Mouse (Mus musculus) spleen, embryonic (tissue): ENCODE data around the gene Tmod3.

Source experiments
- CTCF ChIA-PET: fragments of 350-600 bp; sonication (Branson Sonifier 250); formaldehyde crosslinking; loops from one replicate; lab custom pipeline; 2022; lab: Charles Lee

The Tmod3 gene

DNA sequence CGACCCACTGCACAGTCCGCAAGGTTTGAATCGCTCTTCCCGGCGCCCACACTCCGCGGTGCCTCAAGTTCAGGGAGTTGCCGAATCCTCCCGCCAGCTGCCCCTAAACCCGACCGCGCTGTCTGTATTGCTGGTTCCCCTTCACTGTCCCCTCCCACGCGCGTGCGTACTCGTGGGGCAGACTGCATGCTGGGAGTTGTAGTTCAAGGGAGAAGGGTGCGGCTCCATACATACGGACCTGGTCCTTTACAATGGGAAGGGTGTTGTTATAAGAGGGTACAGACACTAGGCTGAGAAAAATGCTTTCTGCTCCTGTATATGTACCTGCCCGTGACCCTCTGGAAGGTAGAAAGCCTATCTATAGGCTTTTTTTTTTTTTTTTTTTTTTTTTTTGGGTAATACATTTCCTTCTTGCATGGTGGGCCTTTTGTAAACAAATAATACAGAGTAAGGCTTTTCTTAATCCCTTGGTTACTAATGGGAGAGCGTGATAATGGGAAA lies at the start of gene Tmod3:
TSS of gene Tmod3 (minus strand) at position 146 of the 501 bp plus-strand sequence.
- CTCF ChIA-PET, result no interaction called here

DNA sequence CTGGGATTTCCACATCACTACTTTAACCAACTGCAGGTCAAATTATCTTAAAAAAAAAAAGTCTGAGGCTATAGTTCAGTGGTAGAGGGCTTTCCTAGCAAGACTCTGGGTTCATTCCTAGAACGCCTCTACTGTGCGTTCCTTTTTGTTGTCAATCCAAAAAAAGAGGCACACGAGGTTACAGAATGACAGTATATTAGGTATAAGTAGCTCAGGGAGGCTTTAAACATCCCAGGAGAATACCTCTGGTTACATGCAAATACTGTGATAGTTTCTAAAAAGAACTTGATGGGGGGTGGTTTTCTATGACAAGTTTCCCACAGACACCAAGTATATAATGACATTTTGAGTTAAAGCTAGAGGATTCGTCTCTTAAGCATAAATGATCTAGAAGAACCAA lies 48.0 kb upstream of the Tmod3 start:
- CTCF ChIA-PET, result interaction anchor here (0.7 kb wide), 1 partner anchor 72 kb away, joined by 3 read pairs; no protein-coding TSS in a partner anchor

DNA sequence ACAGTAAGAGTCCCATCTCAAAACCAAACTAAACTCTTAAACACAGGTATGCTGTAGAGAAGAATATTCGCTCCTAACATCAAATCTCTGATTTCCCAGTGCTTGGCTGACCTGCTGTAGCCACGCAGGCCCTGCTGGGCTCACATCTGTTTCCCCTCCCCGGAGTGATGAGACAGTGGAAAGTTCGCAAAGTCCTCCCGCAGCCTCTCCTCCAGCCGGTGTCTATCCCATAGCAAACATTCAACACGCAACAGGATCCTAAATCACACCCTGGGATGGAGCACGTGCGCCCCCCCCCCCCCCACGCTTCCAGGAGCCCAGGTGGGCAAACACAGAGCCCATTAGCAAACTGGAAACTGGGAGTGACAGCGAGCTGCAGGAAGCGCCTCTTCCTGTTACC lies 42.1 kb upstream of the Tmod3 start:
- CTCF ChIA-PET, result no interaction called here

DNA sequence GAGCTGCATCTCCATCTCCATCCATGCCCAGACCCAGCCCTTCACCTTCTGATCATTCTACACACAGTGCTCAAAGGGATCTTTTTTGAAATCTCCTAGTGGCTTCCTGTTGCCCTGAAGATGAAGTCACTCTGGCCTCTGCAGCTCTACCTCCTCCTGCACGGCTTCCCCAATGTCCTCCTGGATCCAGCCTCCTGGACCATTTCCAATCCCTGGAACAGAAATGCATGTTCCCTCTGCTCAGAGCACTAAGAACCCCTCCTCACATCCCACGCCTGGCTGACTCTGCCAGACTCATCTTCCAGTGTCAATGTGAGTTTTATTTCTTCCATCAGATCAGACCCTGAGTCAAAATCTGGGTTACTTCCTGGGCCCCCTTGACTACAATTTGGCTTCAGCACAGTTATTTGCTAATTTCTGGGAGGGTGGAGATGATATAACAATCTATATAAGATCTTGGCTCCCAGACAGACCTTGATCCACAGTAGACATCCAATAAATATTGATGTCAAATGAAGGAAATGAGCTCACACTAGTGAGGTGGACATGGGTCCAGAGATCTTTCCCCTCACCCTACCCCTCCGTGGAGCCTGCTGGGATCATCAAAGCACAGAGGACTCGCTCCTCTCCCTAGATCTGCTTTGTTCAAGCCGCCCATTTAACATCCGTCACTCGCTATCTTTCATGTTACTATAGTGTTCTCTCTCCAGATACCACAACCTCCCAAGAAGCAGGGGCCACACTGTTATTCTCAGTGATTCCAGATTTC lies 40.9 kb upstream of the Tmod3 start:
- CTCF ChIA-PET, result no interaction called here

DNA sequence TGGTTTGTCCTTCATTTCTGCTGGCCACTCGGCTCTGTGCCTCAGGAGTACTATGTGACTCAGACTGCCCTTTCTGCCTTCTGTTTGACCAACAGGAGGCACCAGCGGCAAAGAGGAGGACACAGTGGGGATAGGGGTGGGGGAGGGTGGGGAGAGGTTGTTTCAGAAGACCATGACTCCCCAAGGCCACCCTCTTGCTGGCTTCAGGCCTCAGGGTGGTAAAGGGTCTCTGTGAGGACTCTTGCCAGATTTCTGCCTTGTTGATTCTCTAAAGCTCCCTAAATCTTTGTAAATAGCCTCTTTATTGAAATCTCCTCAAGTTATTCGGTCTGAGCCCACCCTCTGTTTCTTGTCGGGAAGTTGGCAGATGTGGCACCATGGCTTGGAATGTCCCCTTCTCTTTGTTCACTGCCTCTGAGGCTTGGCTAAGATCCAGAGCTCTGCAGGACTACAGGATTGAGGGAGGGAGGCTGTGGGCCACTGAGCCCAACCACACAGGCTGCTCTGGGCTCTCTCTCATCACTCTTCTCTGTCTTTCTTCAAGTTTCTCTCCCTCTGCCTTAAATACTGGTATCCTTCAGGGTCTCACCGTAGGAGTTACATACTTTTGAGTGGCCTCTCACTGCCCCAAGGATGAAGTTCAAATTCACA lies 39.9 kb upstream of the Tmod3 start:
- CTCF ChIA-PET, result no interaction called here

DNA sequence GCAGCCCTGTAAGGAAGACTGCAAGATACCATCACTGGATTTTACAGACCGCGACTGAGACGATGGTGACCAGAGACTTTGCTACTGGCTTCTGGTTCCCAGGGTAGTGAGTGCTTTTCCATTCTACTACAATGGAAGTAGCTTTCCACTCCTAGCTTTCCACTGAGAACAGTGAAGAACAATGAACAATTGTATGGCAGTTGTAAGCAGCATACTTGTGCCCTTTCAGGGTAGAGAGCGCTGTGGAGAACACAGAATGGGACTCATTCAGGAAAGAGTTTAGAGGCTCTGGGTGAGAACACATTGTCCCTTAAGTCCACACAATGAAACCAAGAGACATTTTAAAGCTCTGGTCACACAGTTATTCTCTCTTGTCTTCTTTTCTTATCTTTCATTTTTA lies 38.1 kb upstream of the Tmod3 start:
- CTCF ChIA-PET, result no interaction called here

DNA sequence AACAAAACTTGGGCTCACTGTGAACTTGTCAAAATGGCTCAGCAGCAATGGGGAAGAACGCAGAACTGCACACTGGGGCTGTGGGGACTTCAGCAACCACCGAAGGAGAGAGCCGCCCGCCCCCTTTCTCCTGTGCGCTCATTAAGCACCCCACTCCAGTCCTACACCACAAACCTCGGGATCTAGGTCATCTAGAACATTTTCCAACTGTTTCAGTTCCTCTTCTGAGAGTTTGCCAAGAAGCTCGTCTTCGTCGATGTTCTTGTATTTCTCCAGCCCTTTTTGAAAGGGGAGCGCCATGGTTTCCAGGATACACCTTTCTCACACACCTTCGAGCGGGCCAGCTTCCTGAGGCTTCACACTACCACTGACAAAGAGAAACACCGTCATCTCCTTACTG lies 37.6 kb upstream of the Tmod3 start:
- CTCF ChIA-PET, result no interaction called here

DNA sequence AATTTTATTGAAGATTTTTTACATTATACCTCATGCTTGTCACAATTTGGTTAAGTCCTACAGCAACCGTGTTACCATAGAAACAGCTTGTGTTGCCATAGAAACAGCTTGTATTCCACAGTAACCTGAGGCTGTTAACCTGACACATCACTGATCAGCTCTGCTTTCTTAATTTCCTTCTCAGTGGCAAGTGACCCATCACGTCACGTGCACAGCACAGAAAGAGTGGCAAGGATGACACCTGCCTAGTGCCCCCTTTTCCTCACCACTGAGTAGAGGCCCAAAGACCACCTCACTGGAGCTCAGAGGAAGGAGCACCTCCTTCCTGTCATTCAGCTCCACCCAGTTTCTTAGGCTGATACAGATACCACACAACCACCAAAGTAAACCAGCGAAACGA lies 34.0 kb upstream of the Tmod3 start:
- CTCF ChIA-PET, result no interaction called here

DNA sequence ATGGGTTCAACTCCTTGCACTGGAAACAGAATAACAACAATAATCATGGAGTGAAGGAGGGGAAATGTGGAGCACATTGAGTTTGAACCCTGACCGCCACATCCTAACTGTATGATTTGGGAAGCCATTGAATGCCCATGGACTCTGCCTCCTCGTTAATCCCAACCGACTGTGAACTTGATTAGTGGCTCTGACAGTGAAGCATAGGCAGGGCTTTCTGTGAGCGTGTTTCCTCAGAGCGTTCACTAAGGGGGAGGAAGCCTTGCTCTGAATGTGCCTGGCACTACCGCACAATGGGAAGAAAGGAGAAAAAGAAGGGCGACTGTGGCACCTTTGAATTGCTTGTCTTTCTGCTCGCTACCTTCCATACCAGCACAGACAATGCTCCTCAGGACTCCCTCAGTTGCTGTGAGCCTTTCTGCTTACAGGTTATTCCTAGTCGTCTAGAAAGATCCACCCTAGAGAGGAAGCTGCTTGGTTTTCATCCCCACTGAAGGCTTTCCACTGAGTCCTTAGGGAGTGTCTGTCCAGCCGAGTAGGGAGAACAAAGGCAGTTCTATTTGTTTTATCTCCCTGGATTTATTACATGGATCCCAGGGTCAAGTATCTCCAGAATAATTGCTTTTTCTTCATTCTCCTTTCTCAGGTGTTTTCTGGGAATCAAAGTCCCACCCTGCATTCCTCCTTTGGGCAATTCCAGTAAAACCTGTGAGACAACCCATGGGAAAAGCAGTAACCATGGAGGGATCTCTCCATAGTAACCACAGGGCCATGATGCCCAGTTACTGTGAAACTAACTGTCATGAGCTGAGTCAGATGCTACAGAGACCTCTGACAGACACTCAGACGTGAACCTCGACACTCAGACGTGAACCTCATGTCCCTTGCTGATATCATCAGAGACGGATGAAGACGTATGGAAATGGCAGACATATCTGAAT lies 30.7 kb upstream of the Tmod3 start:
- CTCF ChIA-PET, result no interaction called here

DNA sequence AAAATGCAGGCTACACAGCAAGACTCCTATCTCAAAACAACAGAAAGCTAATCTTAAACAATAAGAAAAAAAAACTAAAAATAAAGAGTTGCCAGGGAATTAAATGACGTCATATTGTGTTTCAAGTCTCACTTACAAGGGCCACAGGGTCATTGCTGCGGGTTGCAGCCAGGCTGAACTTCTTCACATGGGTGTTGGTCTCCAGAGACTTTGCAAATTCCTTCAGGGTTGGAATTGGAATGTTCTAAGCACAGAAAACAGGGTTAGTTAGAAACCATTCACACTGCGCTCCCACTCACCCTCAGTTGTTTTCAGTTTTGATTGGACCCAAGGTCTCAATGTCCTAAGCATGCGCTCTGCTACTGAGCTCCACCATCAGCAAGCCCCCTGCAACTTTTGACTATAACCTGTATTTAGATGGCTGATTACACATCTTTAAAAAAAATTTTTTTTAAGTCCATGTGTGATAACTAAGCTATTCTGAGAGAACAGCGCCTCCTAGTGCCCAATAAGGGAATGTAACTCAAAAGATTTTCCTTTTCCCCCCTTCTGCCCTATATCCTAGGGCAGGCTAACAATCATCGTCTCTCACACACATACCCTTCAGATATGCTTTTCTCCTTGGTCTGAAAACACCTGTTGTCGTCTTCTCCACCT lies 22.4 kb upstream of the Tmod3 start:
- CTCF ChIA-PET, result interaction anchor here (0.6 to 1.7 kb wide), 5 partner anchors 17 to 535 kb away, joined by 4 to 6 read pairs (median 4); no protein-coding TSS in a partner anchor

DNA sequence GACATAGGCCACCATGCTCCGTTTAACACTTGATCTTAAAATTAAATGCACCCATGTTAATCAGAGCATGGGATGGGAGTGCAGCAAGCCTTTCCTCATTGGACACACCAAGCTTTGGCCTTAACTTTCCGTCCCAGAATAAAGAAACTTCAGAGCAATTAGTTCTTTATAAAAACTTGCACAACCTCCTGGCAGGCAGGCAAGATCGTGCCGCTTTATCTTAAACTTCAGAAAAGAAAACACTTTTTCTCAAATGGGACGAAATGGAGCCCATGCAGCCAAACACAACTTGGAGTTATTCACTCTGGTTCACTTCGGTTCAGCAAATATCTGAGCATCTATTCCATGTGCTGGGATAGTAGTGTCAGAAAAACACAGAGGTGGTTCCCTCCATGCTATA lies 19.9 kb upstream of the Tmod3 start:
- CTCF ChIA-PET, result interaction anchor here (0.6 kb wide), 1 partner anchor 172 kb away, joined by 8 read pairs; no protein-coding TSS in a partner anchor

DNA sequence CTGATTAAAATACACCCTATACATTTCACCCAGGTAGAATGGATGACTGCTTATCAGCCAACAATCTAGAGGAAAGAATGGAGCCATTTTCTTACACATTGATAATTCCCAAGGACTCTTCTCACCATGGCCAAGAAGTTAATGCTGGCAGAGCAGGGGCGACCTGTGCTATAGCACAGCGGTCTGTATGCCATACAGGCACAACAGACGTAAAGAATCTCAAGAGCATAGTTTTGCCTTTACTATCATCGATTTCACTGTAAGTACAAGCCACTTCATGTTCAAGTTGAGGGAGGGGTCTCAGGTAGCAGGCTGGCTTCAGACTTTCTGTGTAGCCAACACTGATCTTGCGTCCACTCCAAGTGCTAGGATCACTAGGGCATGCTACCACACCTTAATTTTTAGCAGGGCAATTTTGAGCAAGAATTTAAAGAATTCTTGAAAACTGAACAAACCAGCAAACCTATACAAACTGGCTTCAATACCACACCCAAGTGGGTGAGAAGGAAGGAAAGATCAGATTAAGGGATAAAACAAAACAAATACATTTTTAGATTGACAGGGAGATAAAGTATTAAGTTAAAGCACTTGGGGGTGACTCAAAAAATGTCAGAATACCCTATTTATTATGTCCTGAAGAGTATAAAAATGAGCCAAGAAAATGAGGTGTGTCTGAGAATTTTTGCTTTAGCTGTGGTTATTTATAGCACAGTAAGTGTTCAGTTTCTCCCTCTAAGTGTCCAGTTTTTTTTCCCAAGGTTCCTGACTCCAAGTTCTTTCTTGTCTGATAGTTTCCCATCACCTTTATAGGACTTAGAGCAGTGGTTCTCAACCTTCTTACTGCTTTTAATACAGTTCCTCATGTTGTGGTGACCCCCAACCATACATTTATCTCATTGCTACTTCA lies 11.8 kb upstream of the Tmod3 start:
- CTCF ChIA-PET, result interaction anchor here (0.6 kb wide), 1 partner anchor 25 kb away, joined by 3 read pairs; no protein-coding TSS in a partner anchor

DNA sequence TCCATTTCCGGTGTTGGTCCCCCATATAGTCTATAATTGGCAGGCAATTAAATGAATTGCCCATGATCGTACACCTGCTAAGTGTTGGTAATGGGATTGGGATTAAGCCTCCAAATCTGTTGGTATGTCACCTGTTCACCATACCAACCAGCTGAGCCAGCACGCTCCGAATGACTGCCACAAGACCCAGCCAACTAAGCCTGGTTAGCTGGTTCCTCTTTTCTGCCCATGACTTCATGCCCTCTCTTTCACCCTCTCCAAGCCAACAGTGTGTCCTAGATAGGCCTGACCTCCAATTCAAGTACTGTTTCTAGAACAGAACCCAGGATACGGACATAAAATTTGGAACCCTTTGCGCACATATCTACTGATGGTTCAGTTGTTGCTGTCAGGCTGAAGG lies 8.9 kb upstream of the Tmod3 start:
- CTCF ChIA-PET, result no interaction called here

DNA sequence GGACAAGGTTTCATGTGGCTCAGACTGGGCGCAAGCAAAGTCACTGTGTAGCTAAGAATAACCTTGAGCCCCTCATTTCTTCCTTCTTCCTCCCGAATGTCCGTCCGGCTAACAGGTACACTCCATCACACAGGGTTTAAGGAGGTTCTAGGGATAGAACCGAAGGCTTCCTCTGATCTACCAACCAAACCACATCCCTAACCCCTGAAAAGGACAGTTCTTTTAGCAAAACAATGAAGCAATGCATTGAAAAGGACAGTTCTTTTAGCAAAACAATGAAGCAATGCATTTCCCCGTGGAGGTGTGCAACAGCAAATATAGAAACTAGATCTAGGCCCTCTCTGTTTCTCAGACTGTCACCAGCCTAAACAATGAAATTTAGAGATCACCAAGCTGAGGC lies 5.4 kb upstream of the Tmod3 start:
- CTCF ChIA-PET, result interaction anchor here (0.8 kb wide), 1 partner anchor 17 kb away, joined by 4 read pairs; no protein-coding TSS in a partner anchor

DNA sequence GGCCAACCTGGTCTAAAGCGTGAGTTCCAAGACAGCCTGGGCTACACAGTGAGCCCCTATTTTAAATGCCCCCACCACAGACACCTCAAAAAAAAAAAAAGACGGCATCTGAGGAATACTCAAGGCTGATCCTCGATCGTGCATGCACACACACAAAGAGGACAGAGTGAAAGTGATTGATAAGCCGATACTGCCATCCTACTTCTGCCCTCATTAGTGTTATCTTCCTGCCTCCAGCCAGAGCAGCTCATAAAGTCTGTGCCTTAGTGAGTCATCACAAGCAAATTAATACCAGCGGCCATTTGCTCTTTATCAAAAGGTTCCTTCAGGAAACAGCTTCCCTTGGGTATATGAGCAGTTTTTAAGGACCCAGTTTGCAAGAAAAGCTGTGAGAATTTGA lies 4.2 kb upstream of the Tmod3 start:
- CTCF ChIA-PET, result no interaction called here

DNA sequence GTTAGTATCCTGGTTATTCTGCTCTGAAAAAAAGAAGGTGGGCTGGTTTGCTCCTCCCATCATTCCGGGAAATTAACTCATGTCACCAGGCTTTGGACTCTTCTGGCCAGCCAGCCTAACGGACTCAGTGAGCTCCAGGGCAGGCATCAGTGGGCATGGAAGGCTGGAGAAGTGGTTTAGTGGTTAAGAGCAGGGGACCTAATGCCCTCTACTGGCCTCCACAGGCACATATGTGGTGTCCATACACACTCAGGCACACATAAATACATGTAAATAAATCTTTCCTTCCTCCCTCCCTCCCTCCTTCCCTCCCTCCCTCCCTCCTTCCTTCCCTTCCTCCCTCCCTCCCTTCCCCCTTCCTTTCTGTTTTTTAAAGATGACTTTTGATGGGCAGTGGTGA lies 3.7 kb upstream of the Tmod3 start:
- CTCF ChIA-PET, result no interaction called here

DNA sequence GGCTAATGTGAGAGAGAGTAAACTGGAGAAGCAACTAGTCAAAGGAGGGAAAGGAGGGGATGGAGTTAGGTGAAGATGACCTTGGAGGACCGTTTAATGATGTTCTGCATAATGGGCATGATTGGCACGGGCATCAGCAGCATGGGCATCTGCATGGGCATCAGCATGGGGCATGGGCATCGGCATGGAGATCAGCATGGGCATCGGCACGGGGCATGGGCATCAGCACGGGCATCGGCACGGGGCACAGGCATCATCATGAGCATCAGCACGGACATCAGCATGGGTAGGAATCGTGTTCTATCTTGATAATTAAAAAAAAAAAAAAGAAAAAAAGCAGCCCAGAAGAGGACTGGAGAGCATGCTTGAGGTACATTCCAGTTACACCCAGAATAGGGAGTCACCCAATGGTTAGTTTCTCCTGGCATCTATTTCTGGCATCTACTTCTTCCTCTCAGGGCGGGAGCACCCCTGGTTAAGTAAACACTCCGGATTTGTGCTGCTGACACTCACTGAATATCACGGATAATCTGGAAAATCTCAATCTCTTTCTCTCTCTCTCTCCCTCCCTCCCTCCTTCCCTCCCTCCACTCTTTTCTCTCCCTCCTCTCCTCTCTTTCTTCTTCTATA lies 1.7 kb upstream of the Tmod3 start:
- CTCF ChIA-PET, result no interaction called here

DNA sequence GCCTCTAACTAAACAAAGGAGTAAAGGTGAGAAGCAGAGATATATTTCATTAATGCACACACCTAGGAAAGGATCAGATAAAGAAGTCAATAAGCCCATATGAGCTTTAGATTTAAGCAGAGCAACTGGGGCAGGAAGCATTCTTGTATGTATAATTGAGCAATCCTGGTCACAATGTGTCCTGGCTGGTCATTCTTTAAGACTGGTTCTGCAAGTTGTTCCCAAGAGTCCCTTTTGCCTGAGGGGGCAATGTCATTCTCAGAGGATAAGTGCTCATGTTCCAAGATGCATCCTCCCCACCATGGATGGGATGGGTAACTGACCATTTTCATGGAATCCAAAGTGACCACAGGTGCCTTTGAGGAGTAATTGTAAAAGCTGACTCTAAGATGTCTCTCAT lies 896 bp upstream of the Tmod3 start:
- CTCF ChIA-PET, result no interaction called here

DNA sequence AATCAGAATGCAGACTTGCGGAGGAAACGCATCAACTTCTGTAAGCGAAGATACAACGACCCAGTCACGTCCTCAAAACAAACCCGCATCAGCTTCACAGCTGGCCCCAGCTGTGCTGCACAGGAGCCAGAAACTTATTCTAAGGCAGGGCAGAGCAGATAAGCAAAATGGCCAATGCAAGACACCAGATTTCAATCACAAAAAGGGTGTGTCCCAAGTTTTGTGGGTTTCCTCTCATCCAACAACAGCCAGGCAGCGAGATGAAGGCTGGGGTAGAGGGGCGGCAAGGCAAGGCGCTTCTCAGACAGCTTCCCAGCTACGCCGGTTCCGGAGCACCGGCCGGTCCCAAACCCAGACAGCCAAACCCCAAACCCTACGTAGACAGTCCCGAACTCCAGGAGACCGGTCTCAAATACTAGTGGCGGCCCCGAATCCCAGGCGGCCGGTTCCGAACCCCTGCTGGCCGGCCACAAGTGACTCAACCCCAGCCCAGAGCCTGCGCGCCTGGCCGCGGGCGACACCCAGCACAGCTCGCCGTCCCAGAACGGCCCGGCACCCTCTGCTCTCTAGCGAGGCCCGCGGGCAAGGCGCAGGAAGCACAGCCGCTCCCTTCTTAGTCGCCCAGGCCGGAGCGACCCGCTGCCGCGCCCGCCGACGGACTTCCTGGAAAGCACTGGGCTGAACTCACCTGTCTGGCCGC lies 495 bp downstream of the Tmod3 start:
- CTCF ChIA-PET, result no interaction called here
